Mouse (Mus musculus) heart, postnatal 0 days (tissue): ENCODE measurements around the gene Ablim2.

Experiments
- CTCF ChIP-seq: IDR thresholded peaks from 2 replicates; pipeline ENCODE4 v1.5.1; 2016; ENCODE audit warnings: antibody characterized with exemption, control low read depth, low read depth
- EP300 ChIP-seq: IDR thresholded peaks from 2 replicates; pipeline ENCODE4 v1.6.1; 2016; ENCODE audit warnings: antibody characterized with exemption, low read depth

DNA sequence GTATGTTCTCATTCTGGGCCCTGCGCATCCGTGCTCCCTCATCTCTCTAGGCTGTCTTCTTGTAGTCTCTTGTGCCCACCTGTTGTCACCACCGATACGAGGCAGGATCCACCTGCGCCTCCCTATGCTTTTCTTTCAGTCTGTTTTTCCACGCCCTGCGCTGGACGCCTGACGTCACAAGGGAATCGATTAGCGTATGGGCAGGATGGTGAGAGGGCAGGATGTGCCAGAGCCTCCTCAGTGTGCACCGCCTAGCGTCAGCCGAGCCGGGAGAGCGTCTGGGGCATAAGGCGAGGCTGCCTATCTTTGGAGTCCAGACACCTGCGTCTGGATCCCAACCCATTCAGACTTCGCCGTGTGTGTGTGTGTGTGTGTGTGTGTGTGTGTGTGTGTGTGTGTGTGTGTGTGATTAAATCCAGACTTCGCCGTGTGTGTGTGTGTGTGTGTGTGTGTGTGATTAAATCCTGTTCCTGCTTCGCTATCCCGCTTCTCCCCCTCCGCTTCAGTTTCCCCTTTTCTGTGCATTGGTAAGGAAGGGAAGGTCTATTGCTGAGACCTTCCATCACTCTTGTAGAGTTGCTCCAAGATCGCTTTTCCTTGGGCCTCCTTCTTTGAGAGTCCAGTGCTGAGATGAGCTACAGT is 562 bp upstream of the Ablim2 start:
- TF ChIP-seq CTCF, result no peak
- no peak for TF ChIP-seq EP300
